Mouse (Mus musculus) liver, adult (tissue): Measurements from ENCODE around the gene Sorcs2.

Experiments
- GATA4 ChIP-seq: IDR thresholded peaks from 2 replicates; pipeline ENCODE4 v1.6.1; 2014; ENCODE audit warnings: mild to moderate bottlenecking, low read length; ENCODE audit not compliant: insufficient replicate concordance

Sorcs2 gene

GRCm38 (mm10) chr5:36203421-36203820 is 194.5 kb downstream of the Sorcs2 start:
- TF ChIP-seq GATA4: no peak

DNA sequence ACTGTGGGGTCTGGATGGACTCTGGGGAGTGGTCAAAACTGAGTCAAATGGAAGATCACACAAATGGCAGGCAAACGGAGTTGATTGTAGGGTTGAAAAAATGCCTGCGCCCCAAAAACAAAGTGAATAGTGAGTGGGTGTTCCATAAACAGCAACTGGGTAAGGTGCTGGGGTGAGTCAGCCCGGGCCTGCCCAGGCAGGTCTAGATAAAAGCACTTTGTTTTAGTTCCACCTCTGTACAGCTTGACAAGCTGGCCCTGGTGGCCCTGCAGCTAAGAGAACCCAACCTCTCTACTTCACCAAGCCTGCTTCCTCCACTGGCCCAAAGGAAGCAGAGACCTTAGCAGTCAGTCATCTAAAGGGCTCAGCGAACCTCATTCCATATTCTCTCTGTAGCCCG is 195.2 kb downstream of the Sorcs2 start:
- no peak for TF ChIP-seq GATA4

- no peak for TF ChIP-seq GATA4
Measured at GRCm38 (mm10) chr5:36199519-36199918, 198.4 kb downstream of the Sorcs2 start.

- no peak for TF ChIP-seq GATA4
Measured at GRCm38 (mm10) chr5:36195436-36195835, 202.5 kb downstream of the Sorcs2 start.

DNA sequence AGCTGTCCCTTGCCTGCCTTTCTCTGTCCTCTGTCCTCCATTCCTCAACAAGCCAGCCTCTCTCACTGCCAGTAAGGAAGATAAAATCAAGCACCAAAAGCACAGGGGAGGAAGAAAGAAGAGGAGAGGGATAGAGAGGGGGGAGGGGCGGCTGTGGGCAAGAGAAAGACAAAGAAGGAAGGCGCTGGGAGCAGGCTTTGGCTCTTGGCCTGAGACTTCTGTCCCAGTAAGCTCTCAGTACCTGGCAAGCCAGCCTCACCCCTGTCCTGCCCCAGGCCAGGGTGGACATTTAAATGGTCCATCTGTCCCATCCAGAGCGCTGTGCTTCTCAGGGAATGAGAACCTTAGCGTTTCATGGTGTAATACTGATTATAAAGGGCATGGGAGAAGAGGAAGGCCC is 203.3 kb downstream of the Sorcs2 start:
- TF ChIP-seq GATA4: no peak

- no peak for TF ChIP-seq GATA4
Measured at GRCm38 (mm10) chr5:36192677-36193076, 205.3 kb downstream of the Sorcs2 start.

DNA sequence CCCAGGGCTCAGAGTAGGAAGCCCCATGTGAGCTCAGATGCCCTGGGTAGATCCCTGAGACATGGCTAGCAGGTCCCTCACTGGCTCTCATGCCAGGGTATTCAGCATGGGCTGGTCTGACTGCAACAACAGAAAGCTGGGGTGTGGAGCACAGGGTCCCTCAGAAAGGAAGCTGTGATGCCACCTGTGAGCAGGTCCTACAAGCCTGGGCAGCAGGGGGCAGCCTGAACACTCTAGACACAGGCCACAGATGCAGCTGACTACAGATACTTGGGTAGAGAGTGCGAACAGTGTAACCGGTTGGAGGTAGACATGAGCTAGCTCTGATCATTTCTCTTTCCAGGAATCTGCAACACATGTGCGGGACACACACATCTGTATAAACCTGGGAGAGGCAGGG is 206.1 kb downstream of the Sorcs2 start:
- TF ChIP-seq GATA4: no peak

GRCm38 (mm10) chr5:36191285-36191684 is 206.7 kb downstream of the Sorcs2 start:
- TF ChIP-seq GATA4: no peak

- TF ChIP-seq GATA4: no peak
Measured at GRCm38 (mm10) chr5:36188310-36188709, 209.6 kb downstream of the Sorcs2 start.

GRCm38 (mm10) chr5:36186294-36187053 is 211.5 kb downstream of the Sorcs2 start:
- TF ChIP-seq GATA4: no peak

DNA sequence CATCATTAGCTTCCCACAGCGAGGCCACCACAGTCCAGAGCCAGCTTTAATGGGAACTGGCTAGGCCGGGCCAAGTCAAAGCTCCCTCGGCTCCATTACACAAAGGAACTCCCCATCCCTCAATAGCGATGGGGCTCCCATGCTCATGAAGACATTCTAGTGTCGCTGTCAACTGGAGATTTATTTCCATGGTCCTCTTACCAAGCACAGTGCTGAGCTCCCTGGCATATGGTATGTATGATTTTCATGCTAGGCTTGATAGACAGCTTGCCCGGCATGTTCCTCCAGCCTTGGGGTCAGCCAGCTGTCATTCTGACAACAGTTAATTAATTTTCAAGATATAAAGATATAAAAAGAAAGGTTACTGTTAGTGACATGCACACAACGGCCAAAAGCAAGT is 215.6 kb downstream of the Sorcs2 start:
- TF ChIP-seq GATA4: no peak

- no peak for TF ChIP-seq GATA4
Measured at GRCm38 (mm10) chr5:36179708-36180107, 218.2 kb downstream of the Sorcs2 start.

GRCm38 (mm10) chr5:36178785-36179184 is 219.2 kb downstream of the Sorcs2 start:
- TF ChIP-seq GATA4: no peak

DNA sequence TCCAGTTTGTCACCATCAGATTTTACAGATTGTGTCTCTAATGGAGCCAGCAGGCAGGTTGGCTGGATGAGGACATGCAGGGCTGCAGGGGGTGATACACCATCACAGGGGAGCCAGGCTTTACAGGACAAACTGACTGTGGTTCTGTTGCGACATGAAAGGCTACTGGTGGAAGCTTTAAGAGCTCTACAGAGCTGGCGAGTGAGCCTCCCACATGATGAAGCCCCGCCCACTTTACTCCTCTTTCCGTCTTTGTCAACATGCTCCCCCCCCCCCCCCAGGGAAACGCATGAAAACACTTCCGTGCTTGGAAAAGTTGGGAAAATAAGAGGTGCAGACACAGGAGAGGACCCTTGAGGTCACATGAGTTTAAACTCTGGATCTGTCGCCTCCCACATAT is 219.7 kb downstream of the Sorcs2 start:
- no peak for TF ChIP-seq GATA4

DNA sequence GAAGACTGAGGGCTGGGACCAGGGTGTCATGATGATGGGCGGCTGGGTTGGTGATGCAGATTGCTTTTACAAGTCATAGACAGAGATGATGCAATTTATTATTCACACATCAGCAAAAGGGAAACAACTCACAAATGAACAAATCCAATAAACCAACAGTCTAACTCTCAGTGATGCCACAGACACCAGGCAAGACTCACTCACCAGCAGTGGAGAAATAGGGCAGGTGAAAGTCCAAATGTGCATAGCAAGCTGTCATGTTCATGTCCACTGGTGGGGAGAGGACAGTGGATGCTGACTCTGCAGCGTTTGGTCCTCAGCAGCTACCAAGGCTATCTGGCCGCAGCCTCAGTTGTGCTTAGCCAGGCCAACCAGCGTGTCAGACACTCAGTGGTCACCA is 221.1 kb downstream of the Sorcs2 start:
- no peak for TF ChIP-seq GATA4

DNA sequence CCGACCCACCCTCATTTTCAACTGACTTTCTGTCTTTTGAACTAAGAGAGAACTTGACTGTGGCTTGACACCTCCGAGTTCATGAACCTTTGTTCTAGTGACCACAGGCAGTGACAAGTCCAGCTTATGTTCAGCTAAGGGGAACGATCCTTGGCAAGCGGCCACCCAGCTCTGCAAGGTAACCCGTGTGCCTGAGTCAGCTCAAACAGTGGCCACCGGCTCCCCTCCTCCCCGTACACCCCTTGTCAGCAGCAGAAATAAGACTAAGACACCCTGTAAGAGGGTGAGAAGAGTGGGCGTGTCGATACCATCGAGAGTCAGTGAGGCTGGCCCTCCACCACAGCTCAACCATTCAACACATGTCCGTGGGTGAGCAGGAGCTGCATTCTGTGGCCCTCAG is 221.5 kb downstream of the Sorcs2 start:
- no peak for TF ChIP-seq GATA4

DNA sequence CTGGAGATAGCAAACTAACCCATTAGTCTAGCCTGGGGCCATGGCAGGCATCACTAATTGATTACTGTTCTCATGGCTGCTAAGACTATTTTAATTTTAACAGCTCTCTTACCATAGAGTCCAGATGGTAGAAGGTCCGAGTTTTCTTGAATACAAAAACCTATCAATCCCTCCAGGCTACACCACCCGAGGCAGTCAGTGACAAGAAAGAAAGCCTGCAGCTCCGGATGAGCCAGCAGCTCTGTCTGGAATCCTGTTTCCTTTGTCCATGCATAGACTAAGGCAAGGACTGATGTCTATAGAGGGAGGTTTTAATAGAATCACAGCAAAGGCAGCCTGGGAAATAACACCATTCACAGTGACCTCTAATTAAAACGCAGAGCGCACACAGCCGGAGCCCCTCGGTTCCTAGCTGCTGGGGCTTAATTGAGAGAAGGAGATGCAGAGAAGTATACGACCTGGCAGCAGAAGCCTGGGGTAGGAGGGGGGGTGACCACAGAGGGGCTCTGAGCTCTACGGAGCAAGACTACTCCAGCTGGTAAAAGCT is 223.3 kb downstream of the Sorcs2 start:
- TF ChIP-seq GATA4: no peak
